Mouse (Mus musculus): ENCODE data around the gene Hdac4.

DNA sequence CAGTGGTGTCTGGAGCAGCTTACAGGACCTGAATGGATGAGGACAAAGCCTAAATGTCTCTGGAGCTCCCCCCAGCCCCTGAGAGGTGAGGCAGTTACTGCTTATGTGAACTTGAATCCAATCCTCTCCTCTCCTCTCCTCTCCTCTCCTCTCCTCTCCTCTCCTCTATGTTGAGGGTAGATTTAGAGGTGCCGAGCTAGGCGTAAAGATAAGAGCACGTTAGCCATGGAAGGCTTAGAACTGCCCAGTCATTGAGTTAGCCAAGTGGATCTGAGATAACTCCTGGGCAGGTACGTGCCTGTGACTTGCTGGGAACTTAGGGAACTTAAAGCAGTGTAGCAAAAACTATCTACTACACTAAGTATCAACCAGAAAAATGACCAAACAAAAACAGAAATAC is 35.7 kb downstream of the Hdac4 start:
- TF ChIP-seq CTCF (IDR thresholded peaks at IDR 0.05; ENCODE audit: borderline replicate concordance, insufficient read depth, low read length) (no peak), POLR2A (IDR thresholded peaks at IDR 0.05; ENCODE audit: low read depth, low read length) (no peak)
